Comparison of ENCODE assay signal across 10 mouse cellular contexts in the genomic region with DNA sequence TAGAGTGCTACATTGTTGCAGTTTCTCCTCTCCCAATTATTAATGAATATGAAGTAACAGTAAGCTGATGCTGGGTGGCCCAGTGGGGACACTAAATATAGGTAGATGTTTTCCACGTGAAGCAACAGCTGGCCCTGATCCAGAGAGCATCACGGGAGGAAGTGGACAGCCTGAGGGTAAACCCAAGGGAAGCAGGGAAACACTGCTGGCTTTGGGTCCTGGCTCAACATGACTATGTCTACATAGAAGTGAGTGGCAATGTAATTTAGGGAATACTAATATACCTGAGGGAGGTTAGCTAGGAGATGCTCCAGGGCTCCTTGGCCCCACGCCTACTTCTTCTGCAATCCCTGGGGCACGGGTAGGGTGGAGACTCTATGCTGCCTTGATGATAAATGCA.
DNase-seq lines count a peak whose midpoint lies in the region; ATAC-seq and TF ChIP-seq lines count a peak whose summit lies in the region.
"Had no signal": no experiment of that assay in that cellular context is flagged by ENCODE, and none has a peak within 500 bp of the region (broad histone marks: within the 10 kb centered on the region; RNA-seq: fewer than 3 reads in every experiment).

No protein-coding gene starts in this region.

- DNase-seq in heart, adult 11 months, result peak; percentile 94
- peak; percentile 49 for DNase-seq in testis, postnatal 10 days (ENCODE audit: low spot score)
- DNase-seq in testis, postnatal 14 days (ENCODE audit: low spot score), result no peak
- DNase-seq in stomach, postnatal 0 days (ENCODE audit: low spot score), result no peak
- DNase-seq in layer of hippocampus, adult 9-11 months, result no peak
- no peak for DNase-seq in thymus, postnatal 0 days (ENCODE audit: low spot score)

- no peak for TF ChIP-seq EP300 in stomach, postnatal 0 days (optimal IDR thresholded peaks at IDR 0.05)

- no peak overlapping the region for H3K27ac ChIP-seq in heart, embryonic 11.5 days (ENCODE audit: low read depth, low read length)
- H3K27ac ChIP-seq in heart, embryonic 15.5 days, result peak overlapping the region; percentile 89
- peak overlapping the region; percentile 69 for H3K27ac ChIP-seq in stomach, postnatal 0 days (replicated peaks)
- H3K27ac ChIP-seq: embryonic facial prominence, embryonic 12.5 days had no signal

- 53% methylated on average over 4 of the region's 4 CpGs for WGBS in heart, embryonic 11.5 days (ENCODE audit: insufficient replicate concordance)
- WGBS in heart, embryonic 15.5 days, result 31% methylated on average over 4 of the region's 4 CpGs
- 21% methylated on average over 4 of the region's 4 CpGs for WGBS in stomach, postnatal 0 days

- no peaks in the 10 kb centered on the region for H3K36me3 ChIP-seq in heart, embryonic 11.5 days (ENCODE audit: control insufficient read depth, insufficient read depth, low read length)
- H3K36me3 ChIP-seq in heart, embryonic 15.5 days, result no peaks in the 10 kb centered on the region
- no peaks in the 10 kb centered on the region for H3K36me3 ChIP-seq in stomach, postnatal 0 days (ENCODE audit: control insufficient read depth, insufficient read depth, low read length)
- H3K36me3 ChIP-seq: embryonic facial prominence, embryonic 12.5 days had no signal

- no peak overlapping the region for H3K4me3 ChIP-seq in heart, embryonic 11.5 days (ENCODE audit: low read depth, low read length)
- no peak overlapping the region for H3K4me3 ChIP-seq in heart, embryonic 15.5 days
- H3K4me3 ChIP-seq in stomach, postnatal 0 days (ENCODE audit: low read depth, low read length), result no peak overlapping the region
- H3K4me3 ChIP-seq: embryonic facial prominence, embryonic 12.5 days had no signal

- no peak for ATAC-seq in heart, embryonic 11.5 days (replicated peaks; ENCODE audit: insufficient number of reproducible peaks, low FRiP score, low TSS enrichment)
- ATAC-seq in heart, embryonic 15.5 days (replicated peaks; ENCODE audit: insufficient number of reproducible peaks, insufficient read depth, low FRiP score, low read depth), result peak; percentile 36; the same call in 1 of the 2 replicates
- no peak for ATAC-seq in stomach, postnatal 0 days (ENCODE audit: low FRiP score, low TSS enrichment)
- ATAC-seq: CD4-positive, CD25-positive, alpha-beta regulatory T cell, adult 4 months had no signal

- no peak for TF ChIP-seq CTCF in stomach, postnatal 0 days (IDR thresholded peaks at IDR 0.05; ENCODE audit: low read depth)

- no peak overlapping the region for H3K4me2 ChIP-seq in heart, embryonic 11.5 days
- H3K4me2 ChIP-seq in heart, embryonic 15.5 days, result peak overlapping the region; percentile 45
- peak overlapping the region; percentile 12 for H3K4me2 ChIP-seq in stomach, postnatal 0 days (replicated peaks; ENCODE audit: low read depth)
- H3K4me2 ChIP-seq: embryonic facial prominence, embryonic 12.5 days had no signal

- H3K9ac ChIP-seq in heart, embryonic 11.5 days (ENCODE audit: low read depth, low read length), result no peak overlapping the region
- H3K9ac ChIP-seq in heart, embryonic 15.5 days, result 0 out of 2 replicates have a peak overlapping the region, but pooled peaks have one; percentile 1
- H3K9ac ChIP-seq in stomach, postnatal 0 days (ENCODE audit: low read length), result no peak overlapping the region
- H3K9ac ChIP-seq: embryonic facial prominence, embryonic 12.5 days had no signal

- no peaks in the 10 kb centered on the region for H3K9me3 ChIP-seq in heart, embryonic 11.5 days (replicated peaks; ENCODE audit: control insufficient read depth, low read length)
- no peaks in the 10 kb centered on the region for H3K9me3 ChIP-seq in heart, embryonic 15.5 days (replicated peaks)
- no peaks in the 10 kb centered on the region for H3K9me3 ChIP-seq in stomach, postnatal 0 days (ENCODE audit: control insufficient read depth, low read length)
- H3K9me3 ChIP-seq: embryonic facial prominence, embryonic 12.5 days had no signal

- H3K27me3 ChIP-seq in heart, embryonic 11.5 days (ENCODE audit: control insufficient read depth, insufficient read depth, low read length), result no peaks in the 10 kb centered on the region
- no peaks in the 10 kb centered on the region for H3K27me3 ChIP-seq in heart, embryonic 15.5 days
- H3K27me3 ChIP-seq in stomach, postnatal 0 days (ENCODE audit: control insufficient read depth, insufficient read depth, low read length), result no peaks in the 10 kb centered on the region
- H3K27me3 ChIP-seq: embryonic facial prominence, embryonic 12.5 days had no signal

- H3K4me1 ChIP-seq in heart, embryonic 11.5 days (ENCODE audit: control insufficient read depth, insufficient read depth, low read length), result peaks cover 41% of the 10 kb centered on the region
- H3K4me1 ChIP-seq in heart, embryonic 15.5 days (replicated peaks), result peaks cover 55% of the 10 kb centered on the region
- H3K4me1 ChIP-seq in stomach, postnatal 0 days (replicated peaks; ENCODE audit: control insufficient read depth, insufficient read depth), result peaks cover 9% of the 10 kb centered on the region

Comparison
In these comparisons a context has a peak if more than half of its experiments do, and no peak if none do; other contexts are left out.
1. DNase-seq: peak in heart, adult 11 months (single experiment) and testis, postnatal 10 days (single experiment); none in testis, postnatal 14 days (single experiment), stomach, postnatal 0 days (single experiment), layer of hippocampus, adult 9-11 months (single experiment) and thymus, postnatal 0 days (single experiment).